Mouse (Mus musculus) forebrain, embryonic 13.5 days (tissue): ENCODE measurements at regions not wholly inside any gene's neighbourhood (a gene's known extent, or its start where the extent isn't known, plus 50 kb on each side); places are given as distances from the start of the nearest gene placed in this dataset.
"Not testable (repeated sequence)": the region's sequence is repeated elsewhere in the genome, so short reads cannot be mapped to it uniquely, and the experiment has no call there.

ENCODE experiments used
- ATAC-seq: fragments of 200-750 bp; cut with Nextera tagmentation; 2 replicates; pipeline ENCODE4 v1.8.0; 2017
- H3K27ac ChIP-seq: fragments of 300-500 bp; sonication (generic); 2 replicates; pipeline ENCODE4 v1.5.1; 2015; ENCODE audit warnings: inconsistent platforms, mild to moderate bottlenecking, moderate library complexity
- H3K27me3 ChIP-seq: fragments of 300-500 bp; sonication (generic); 2 replicates; pipeline ENCODE4 v1.6.1; 2015; ENCODE audit warnings: mild to moderate bottlenecking, inconsistent platforms
- H3K36me3 ChIP-seq: fragments of 300-500 bp; sonication (generic); 2 replicates; pipeline ENCODE4 v1.6.1; 2015; ENCODE audit warnings: mild to moderate bottlenecking, inconsistent platforms; ENCODE audit not compliant: poor library complexity, severe bottlenecking
- H3K4me1 ChIP-seq: fragments of 300-500 bp; sonication (generic); 2 replicates; pipeline ENCODE4 v1.6.1; 2015; ENCODE audit warnings: inconsistent platforms
- H3K4me2 ChIP-seq: fragments of 300-500 bp; sonication (generic); 2 replicates; pipeline ENCODE4 v1.6.1; 2015; ENCODE audit warnings: inconsistent platforms, mild to moderate bottlenecking, moderate library complexity
- H3K4me3 ChIP-seq: fragments of 300-500 bp; sonication (generic); 2 replicates; pipeline ENCODE4 v1.5.1; 2015; ENCODE audit warnings: mild to moderate bottlenecking, inconsistent platforms
- H3K9ac ChIP-seq: fragments of 300-500 bp; sonication (generic); 2 replicates; pipeline ENCODE4 v1.6.1; 2015; ENCODE audit warnings: mild to moderate bottlenecking, inconsistent platforms
- H3K9me3 ChIP-seq: fragments of 300-500 bp; sonication (generic); replicated peaks from 2 replicates; pipeline ENCODE4 v1.6.1; 2016; ENCODE audit warnings: inconsistent platforms
- WGBS: fragments of 180-500 bp; shearing (Covaris S2); methylation state at CpG from one replicate; pipeline ENCODE4 v1.1.7; 2015; 5-methylcytosine and 5-hydroxymethylcytosine counted together

DNA sequence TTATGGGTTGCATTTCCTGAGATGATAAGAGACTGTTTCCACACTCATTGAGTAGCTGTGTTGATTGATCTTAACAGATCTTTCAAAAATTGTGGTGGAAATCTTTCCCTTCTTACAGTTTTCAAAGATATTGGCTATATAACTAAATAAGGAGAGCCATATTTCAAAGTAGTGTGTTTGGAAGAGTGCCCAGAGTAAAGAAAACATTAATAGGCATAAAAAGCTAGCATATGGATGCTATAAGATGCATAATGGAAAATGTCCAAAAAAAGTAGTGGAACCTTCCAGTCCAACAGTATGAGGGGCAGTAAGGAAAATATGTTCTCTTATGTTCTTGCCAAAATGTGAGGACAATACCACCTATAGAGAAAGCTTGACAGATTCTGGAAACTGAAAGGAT is 137.2 kb upstream of the Speer3 start:
- no peak overlapping the region for H3K9ac ChIP-seq
- H3K9me3 ChIP-seq, result no peaks in the 10 kb centered on the region
- H3K4me1 ChIP-seq, result no peaks in the 10 kb centered on the region
- no peak overlapping the region for H3K27ac ChIP-seq
- no peaks in the 10 kb centered on the region for H3K27me3 ChIP-seq
- ATAC-seq, result peak; percentile 45; the same call in 1 of the 2 replicates
- no peak overlapping the region for H3K4me2 ChIP-seq
- H3K36me3 ChIP-seq, result no peaks in the 10 kb centered on the region
- no peak overlapping the region for H3K4me3 ChIP-seq

DNA sequence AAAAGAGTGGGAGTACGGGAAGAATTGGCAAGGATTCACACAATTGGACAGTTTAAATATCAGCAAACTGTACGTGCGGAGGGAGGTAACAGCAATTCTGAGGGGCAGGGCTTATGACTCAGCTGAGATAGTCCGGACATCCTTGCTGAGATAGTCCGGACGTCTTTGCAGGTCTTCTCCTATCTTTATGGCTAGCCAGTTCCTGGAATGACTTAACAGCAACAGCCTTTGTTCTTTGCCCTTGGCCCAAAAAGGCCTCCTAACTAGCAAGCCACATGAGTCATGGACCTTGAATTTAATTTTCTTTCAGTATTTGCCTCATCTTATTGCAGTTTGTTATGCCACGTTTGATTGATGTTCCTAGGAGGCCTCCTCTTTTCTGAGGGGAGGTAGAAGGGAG is 133.1 kb upstream of the Speer3 start:
- not testable (repeated sequence) for ATAC-seq, H3K27ac ChIP-seq
- WGBS, result 95% methylated on average over 7 of the region's 7 CpGs

DNA sequence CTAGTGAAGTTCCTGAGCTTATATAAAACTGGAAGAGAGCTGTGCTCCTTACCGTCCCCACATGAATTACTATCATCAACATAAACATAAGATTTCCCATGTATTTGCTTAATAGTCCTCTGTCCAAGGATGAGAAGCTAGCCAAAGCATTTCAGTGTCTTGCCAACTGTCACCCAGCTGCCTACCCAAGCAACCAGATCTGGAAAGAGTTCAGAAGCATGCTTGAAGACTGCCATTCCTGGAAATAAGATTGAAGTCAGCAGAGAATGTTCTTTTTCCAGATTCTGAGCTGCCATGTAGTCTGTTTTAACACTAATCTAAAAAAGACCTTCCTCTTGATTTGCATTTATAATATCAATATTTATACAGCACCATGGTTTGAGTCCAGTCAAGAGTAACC is 131.9 kb upstream of the Speer3 start:
- no peak overlapping the region for H3K4me2 ChIP-seq
- no peaks in the 10 kb centered on the region for H3K27me3 ChIP-seq
- 84% methylated on average over 1 of the region's 1 CpGs for WGBS
- no peaks in the 10 kb centered on the region for H3K9me3 ChIP-seq
- no peak for ATAC-seq
- H3K36me3 ChIP-seq, result no peaks in the 10 kb centered on the region
- H3K4me3 ChIP-seq, result no peak overlapping the region
- H3K27ac ChIP-seq, result no peak overlapping the region
- no peak overlapping the region for H3K9ac ChIP-seq
- H3K4me1 ChIP-seq, result no peaks in the 10 kb centered on the region

More for the DNA sequence above, 133.1 kb upstream of the Speer3 start:
- H3K4me3 ChIP-seq, H3K27me3 ChIP-seq, H3K9ac ChIP-seq, H3K4me1 ChIP-seq, H3K9me3 ChIP-seq, H3K36me3 ChIP-seq, H3K4me2 ChIP-seq: not testable (repeated sequence)

DNA sequence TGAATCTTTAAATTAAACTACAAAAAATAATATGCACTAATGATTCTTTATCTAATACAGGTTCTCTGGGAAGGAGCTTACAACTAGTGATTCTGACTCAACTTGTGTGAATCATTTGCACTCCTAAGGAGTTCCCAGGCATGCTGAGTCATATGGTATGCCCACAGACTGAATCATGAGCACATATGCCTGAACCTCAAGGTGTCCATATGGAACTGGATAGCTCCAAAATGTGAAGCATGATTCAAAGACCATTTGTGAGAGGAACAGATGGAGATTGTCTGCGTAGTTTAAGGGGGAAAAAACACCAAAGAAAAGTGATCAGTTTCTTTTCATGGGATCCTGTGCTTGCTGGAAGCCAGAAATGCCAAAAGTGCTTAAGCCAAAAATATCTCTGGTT is 124.0 kb upstream of the Speer3 start:
- no peak overlapping the region for H3K4me2 ChIP-seq
- H3K9ac ChIP-seq, result no peak overlapping the region
- no peaks in the 10 kb centered on the region for H3K9me3 ChIP-seq
- no peak overlapping the region for H3K27ac ChIP-seq
- no peaks in the 10 kb centered on the region for H3K36me3 ChIP-seq
- H3K4me3 ChIP-seq, result no peak overlapping the region
- 78% methylated on average over 1 of the region's 1 CpGs for WGBS
- no peaks in the 10 kb centered on the region for H3K4me1 ChIP-seq
- H3K27me3 ChIP-seq, result no peaks in the 10 kb centered on the region
- peak; percentile 55; the same call in 1 of the 2 replicates for ATAC-seq

DNA sequence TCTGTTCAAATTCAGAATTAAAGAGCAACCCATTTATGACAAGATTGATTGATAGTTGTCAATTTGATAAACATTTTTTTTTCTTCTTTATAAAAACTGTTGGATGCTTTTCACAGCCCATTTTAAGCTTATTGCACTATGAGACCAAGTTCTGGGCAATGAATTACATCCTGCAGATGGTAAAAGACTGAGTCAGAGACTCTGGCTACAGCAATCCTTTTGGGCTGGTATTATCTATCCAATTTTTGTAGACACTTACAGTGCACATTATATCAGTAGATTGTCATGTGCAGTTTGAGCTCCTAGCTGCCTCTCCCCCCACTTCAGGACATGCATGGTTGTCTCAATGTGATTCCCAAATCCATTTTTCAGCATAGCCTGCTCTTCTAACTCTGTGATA is 122.6 kb upstream of the Speer3 start:
- H3K4me1 ChIP-seq, result no peaks in the 10 kb centered on the region
- no peaks in the 10 kb centered on the region for H3K27me3 ChIP-seq
- ATAC-seq, result no peak
- H3K27ac ChIP-seq, result no peak overlapping the region
- H3K4me2 ChIP-seq, result no peak overlapping the region
- no peaks in the 10 kb centered on the region for H3K36me3 ChIP-seq
- no peaks in the 10 kb centered on the region for H3K9me3 ChIP-seq
- H3K4me3 ChIP-seq, result no peak overlapping the region
- H3K9ac ChIP-seq, result no peak overlapping the region

DNA sequence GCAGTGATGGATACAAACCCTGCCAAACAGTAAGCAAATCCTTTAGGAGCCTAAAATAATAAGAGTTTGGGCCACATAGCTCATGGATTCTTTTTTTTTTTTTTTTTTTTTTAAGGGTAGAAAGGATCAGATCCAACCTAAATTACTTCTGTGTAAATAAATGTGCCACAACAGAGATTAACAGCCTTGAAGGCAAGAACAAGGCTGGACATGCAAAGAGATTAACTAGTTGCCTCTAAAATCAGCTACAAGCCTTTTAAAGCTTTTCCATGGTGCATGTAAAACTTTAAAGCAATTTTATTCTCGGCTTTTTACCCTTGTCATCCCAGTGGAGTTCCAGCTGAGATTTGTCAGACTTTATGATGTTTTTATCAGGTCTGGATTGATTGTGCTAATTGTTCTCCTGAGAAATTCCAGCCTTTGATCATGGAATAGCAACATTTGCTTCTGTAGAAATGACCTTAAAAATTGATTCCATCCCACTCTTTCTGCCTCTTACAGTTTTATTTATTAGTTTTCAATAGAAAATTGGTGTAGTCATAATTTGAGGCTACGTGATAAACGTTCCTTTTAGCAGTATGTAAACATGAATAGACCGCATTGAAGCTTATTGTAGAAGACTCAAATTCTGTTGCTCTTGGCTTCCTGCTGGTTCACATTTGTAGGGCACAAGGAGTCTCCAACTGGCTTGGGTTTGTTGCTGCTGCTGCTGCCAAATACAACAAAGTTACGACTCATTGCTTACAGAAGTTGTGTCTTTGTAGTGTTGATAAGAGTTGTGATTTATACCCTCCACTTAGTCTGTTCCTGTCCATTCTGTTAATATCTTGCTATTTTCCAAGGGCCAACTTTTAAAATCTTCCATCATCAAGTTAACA is 100.3 kb upstream of the Speer3 start:
- WGBS, result 63% methylated on average over 5 of the region's 5 CpGs
- Histone ChIP-seq H3K9ac (no peak overlapping the region), H3K4me1 (no peaks in the 10 kb centered on the region), H3K27me3 (no peaks in the 10 kb centered on the region), H3K9me3 (no peaks in the 10 kb centered on the region), H3K4me2 (no peak overlapping the region), H3K27ac (no peak overlapping the region), H3K36me3 (no peaks in the 10 kb centered on the region), H3K4me3 (no peak overlapping the region)
- no peak for ATAC-seq

DNA sequence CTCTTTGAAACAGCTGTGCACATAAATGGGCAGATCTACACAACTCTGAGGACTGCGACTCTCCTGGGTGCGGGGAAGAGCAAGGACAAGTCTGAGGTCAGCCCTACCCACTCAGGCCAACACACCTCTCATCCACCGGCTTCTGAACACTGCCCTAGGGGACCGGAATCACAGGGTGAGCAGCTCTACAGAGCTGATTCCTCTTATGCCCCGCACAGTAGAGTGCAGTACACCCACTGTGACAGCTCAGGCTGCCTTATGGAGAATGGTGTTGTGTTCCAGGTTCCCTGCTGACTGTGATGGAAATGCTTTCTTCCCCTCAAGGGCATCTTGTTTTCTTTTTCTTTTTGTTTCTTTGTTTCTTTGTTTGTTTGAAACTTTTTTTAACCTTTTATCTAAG is 96.6 kb upstream of the Speer3 start:
- Histone ChIP-seq H3K27ac (no peak overlapping the region), H3K9me3 (no peaks in the 10 kb centered on the region), H3K36me3 (no peaks in the 10 kb centered on the region), H3K27me3 (no peaks in the 10 kb centered on the region), H3K9ac (no peak overlapping the region), H3K4me2 (no peak overlapping the region), H3K4me1 (no peaks in the 10 kb centered on the region), H3K4me3 (no peak overlapping the region)
- WGBS, result 39% methylated on average over 5 of the region's 5 CpGs
- no peak for ATAC-seq
